Mouse (Mus musculus) ES-Bruce4 (cell line): ENCODE data around the gene Uox. TPM values are rescaled to one million over a fixed set of nuclear protein-coding genes. Genes with fewer than 3 reads are reported as not detected.

ENCODE experiments used
- H3K27ac ChIP-seq: 2 replicates; pipeline ENCODE4 v1.5.1; 2012; ENCODE audit warnings: low read length, inconsistent platforms; ENCODE audit not compliant: insufficient read depth
- H3K27me3 ChIP-seq: 2 replicates; pipeline ENCODE4 v1.6.1; 2012; ENCODE audit warnings: mild to moderate bottlenecking, low read length, inconsistent platforms; ENCODE audit not compliant: control insufficient read depth, poor library complexity, insufficient read depth, severe bottlenecking
- H3K36me3 ChIP-seq: 2 replicates; pipeline ENCODE4 v1.6.1; 2012; ENCODE audit warnings: inconsistent platforms, mild to moderate bottlenecking, low read length, moderate library complexity; ENCODE audit not compliant: control insufficient read depth, poor library complexity, insufficient read depth, severe bottlenecking
- H3K4me1 ChIP-seq: one replicate; pipeline ENCODE4 v1.8.1; 2011; ENCODE audit warnings: low read length; ENCODE audit not compliant: control insufficient read depth, insufficient read depth
- H3K4me3 ChIP-seq: 2 replicates; pipeline ENCODE4 v1.5.1; 2011; ENCODE audit warnings: low read depth, mild to moderate bottlenecking, low read length
- H3K9ac ChIP-seq: 2 replicates; pipeline ENCODE4 v1.6.1; 2012; ENCODE audit warnings: low read depth, mild to moderate bottlenecking, inconsistent platforms; ENCODE audit not compliant: poor library complexity, severe bottlenecking
- H3K9me3 ChIP-seq: replicated peaks from 2 replicates; pipeline ENCODE4 v1.6.1; 2012; ENCODE audit warnings: mild to moderate bottlenecking, low read length, inconsistent platforms; ENCODE audit not compliant: control insufficient read depth, poor library complexity, insufficient read depth, severe bottlenecking
- CTCF ChIP-seq: IDR thresholded peaks from one replicate; pipeline ENCODE4 v1.8.1; 2011; ENCODE audit warnings: low read depth, low read length
- EP300 ChIP-seq: IDR thresholded peaks from 2 replicates; pipeline ENCODE4 v1.6.1; 2011; ENCODE audit warnings: low read depth, low read length; ENCODE audit not compliant: insufficient read depth
- POLR2A ChIP-seq: IDR thresholded peaks from one replicate; pipeline ENCODE4 v1.8.1; 2011; ENCODE audit warnings: low read length; ENCODE audit not compliant: insufficient read depth
- polyA plus RNA-seq: library from polyadenylated mRNA; stranded (reverse); fragments of >200 nt; gene quantifications from 2 replicates; pipeline ENCODE4 v1.2.4, GENCODE M21; 2011; ENCODE audit warnings: low read depth; ENCODE audit not compliant: missing spikeins, insufficient read depth, insufficient read length

Uox gene
- polyA plus RNA-seq, 1 experiment: not detected

DNA sequence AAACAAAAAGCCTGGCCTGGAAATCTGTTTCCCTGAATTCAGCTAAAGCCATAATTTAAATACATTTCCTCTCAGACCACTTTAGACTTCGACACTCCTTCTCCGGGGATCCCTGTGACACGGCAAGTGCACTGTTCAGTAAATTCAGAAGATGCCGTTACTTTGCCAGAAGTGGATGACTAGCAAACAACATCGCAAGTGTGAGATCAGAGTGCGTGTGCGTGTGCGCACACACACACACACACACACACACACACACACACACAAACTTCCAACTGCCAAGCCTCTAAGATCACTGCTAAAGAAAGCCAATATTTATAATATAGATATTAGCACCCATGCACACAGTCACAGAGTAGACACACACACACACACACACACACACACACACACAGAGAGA is 111.5 kb downstream of the Uox start:
- H3K9ac ChIP-seq: no peak overlapping the region
- no peaks in the 10 kb centered on the region for H3K4me1 ChIP-seq
- H3K4me3 ChIP-seq: no peak overlapping the region
- TF ChIP-seq POLR2A: no peak
- no peak for TF ChIP-seq EP300
- no peak for TF ChIP-seq CTCF
- no peak overlapping the region for H3K27ac ChIP-seq
- H3K9me3 ChIP-seq: no peaks in the 10 kb centered on the region
- H3K27me3 ChIP-seq: no peaks in the 10 kb centered on the region; the same call in 1 of the 2 replicates
- H3K36me3 ChIP-seq: no peaks in the 10 kb centered on the region

Other genes with a start within 250 kb of the Uox start
- 27.3 and 28.2 TPM in 2 replicates for gene Ssx2ip, start 165.8 kb upstream of the Uox start, polyA plus RNA-seq
- gene Ctbs, start 120.6 kb upstream of the Uox start, polyA plus RNA-seq: 15.1 and 17.1 TPM in 2 replicates
- 6.5 and 7.5 TPM in 2 replicates for gene Spata1, start 70.7 kb upstream of the Uox start, polyA plus RNA-seq
- gene Gng5, start 70.6 kb upstream of the Uox start, polyA plus RNA-seq: 296 and 330 TPM in 2 replicates
- 79.2 and 79.8 TPM in 2 replicates for gene Rpf1, start 49.0 kb upstream of the Uox start, polyA plus RNA-seq
- not detected in 2 replicates for gene Dnase2b, start 45.2 kb downstream of the Uox start, polyA plus RNA-seq
- gene 4930503B20Rik, start 80.9 kb downstream of the Uox start, polyA plus RNA-seq: not detected in 2 replicates
- gene Samd13, start 115.2 kb downstream of the Uox start, polyA plus RNA-seq: not detected in 2 replicates
- 36.8 and 41.7 TPM in 2 replicates for gene Prkacb, start 242.6 kb downstream of the Uox start, polyA plus RNA-seq